Mouse (Mus musculus) right cerebral cortex, postnatal 36 days (tissue): Measurements from ENCODE around the gene Ppfibp1.

Source experiments
- DNase-seq, 2 experiments: peaks; one replicate each; pipeline ENCODE4 v3.0.0; 2022; ENCODE audit warnings: low spot score in 2 of 2, mixed read lengths in 1 of 2

Gene Ppfibp1

GRCm38 (mm10) chr6:146995878-146996277, 107.6 kb downstream of the Ppfibp1 start:
- no peak for DNase-seq

DNA sequence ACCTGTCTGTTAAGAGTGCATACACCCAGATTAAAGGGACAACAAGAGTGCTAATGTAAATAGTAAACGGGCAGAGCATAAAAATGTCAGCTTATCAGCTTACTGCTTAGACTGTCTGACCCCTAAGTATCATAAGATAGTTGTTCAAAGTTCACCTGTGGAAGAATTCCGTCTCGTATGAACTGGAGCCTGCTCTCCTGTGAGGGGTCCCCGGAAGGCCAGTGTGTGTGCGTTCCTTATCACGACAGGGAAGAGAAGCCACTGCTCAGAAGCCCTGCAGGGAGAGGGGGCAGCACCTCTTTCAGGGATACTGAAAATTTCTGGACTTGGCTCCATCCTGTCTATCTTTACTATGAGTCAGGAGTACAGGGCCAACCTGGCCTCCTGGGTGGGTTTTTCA, 108.7 kb downstream of the Ppfibp1 start:
- DNase-seq: no peak

DNA sequence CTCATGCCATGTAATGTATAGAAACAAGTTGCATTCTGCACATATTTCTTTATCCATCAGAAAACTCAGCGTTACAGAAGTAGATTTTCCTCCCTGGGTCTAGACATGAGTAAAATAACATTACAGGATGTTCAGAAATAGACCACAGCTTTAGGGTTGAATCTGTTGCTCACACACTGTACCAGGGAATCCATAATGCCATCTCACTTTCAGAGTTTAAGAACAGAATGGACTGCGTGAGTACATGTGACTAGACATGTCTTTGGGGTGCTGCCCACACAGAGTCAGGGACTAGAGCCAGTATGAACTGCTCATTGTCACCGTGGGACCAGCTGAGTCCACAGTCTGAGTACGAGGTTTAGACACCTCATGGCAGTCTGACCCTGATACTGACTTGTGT, 110.4 kb downstream of the Ppfibp1 start:
- no peak for DNase-seq

DNA sequence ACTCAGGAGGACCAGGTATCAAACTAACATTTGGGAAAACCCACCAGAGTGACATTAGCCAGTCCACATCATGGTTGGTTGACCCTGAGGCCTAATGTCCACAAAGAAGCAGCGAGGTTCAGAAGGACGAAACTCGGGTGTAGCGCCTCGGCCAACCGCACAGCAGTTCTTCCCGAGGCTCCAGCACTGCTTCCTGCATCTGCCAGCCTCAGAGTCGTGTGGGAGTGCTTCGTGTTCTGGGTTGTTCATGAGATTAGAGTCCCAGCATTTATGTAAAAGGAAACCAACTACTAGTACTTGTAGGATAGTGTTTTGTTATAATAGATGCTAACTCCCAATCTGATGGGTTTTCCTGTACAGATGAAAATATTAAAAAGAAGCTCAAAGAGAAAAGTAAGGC, 111.0 kb downstream of the Ppfibp1 start:
- DNase-seq: peak; percentile 30 to 67

DNA sequence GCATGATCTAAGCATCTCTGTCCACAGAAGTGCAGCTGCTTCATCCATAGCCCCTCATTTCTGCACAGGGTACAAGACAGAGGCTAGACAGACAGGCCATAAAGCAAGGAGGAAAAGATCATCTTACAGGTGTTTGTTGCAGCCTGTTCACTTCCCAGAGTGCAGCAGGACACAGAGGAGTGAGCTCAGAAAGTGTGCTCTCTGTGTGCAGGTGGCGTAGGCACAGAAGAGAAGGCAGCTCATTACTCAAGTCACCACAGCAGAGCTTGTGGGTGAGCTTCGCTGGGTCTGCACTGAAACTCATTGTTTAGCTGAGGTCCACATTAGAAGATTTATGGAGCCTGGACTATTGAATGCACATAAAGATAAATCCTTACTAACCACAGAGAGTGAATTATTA, 111.5 kb downstream of the Ppfibp1 start:
- no peak for DNase-seq

- DNase-seq: no peak
Measured at GRCm38 (mm10) chr6:147008148-147008547, 119.9 kb downstream of the Ppfibp1 start.

- no peak for DNase-seq
Measured at GRCm38 (mm10) chr6:147010358-147010757, 122.1 kb downstream of the Ppfibp1 start.

- DNase-seq: no peak
Measured at GRCm38 (mm10) chr6:147010811-147011520, 122.7 kb downstream of the Ppfibp1 start.

DNA sequence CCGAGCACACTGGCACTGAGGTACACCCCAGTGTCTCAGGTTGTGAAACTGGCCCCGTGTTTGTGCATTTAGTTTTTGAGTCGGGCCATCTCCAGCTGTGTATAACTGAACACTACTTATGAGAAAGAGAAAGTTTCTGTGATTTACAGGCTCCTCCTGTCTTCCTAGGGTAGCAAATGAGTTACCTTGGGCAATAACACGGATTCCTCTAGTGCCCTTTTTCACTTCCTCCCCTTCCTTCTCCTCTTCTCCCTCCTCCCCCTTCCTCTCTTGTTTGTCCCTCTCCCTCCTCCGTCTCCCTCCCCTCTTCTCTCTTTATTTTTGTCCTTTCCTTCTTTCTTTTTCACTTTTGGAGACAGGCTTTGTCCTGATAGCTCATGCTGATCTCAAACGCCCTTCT, 123.3 kb downstream of the Ppfibp1 start:
- no peak for DNase-seq

- no peak for DNase-seq
Measured at GRCm38 (mm10) chr6:147011977-147012376, 123.7 kb downstream of the Ppfibp1 start.

DNA sequence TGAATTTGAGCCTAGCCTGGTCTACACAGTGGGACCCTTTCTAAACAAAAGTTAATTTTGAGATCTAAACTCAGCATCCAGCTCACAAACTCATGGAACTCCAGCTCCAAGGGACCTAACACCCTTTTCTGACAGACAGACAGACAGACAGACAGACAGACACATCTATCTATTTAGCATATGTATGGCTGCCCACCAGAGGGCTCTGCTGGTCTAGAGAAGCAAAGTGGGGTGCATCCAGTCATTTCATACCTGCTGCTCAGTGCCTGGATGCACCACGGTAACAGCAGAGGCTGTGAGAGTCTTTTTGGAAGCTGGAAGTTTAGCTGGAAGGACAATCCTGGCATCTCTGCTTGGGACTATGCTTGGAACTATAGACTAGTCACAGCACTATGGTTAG, 125.3 kb downstream of the Ppfibp1 start:
- no peak for DNase-seq

- DNase-seq: no peak
Measured at GRCm38 (mm10) chr6:147017906-147018305, 129.6 kb downstream of the Ppfibp1 start.

- no peak for DNase-seq
Measured at GRCm38 (mm10) chr6:147018364-147018763, 130.1 kb downstream of the Ppfibp1 start.

GRCm38 (mm10) chr6:147021181-147021580, 132.9 kb downstream of the Ppfibp1 start:
- no peak for DNase-seq

DNA sequence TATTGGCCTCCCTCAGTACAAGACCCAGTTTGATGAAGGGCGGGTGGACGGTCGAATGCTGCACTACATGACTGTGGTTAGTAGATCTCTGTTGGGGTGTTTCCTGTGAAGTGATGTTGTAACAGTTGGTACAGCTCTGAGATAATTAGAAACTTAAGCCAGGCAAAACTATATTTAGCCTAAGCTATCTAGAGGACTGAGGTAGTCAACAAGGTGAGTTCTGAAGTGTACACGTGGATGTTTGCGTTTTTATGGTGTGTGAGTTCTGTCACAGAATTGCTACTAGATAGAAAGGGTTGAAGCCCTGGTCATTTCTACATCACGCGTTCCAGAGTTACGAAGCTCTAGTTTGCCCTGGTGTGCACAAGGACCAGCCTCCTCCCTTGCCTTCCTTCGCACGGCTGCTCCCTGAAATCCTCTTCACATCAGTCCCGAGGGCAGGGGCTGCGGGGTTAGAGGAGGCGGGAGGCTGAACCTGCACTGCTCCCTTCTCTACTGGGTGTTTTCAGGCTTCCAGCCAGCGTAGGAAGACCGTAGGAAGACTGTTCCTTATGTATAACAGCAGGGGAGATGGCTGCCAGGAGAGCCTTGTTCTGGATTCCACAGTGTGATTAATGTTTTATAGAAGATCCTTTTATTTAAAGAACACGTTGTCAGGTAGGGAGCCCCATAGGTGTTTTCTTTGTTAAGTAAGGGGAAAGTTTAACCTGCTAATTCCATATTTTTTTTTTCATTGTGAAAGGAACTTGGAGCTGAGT, 134.3 kb downstream of the Ppfibp1 start:
- DNase-seq: no peak

GRCm38 (mm10) chr6:147023133-147023395, 134.8 kb downstream of the Ppfibp1 start:
- DNase-seq: no peak

GRCm38 (mm10) chr6:147023568-147023967, 135.3 kb downstream of the Ppfibp1 start:
- no peak for DNase-seq

GRCm38 (mm10) chr6:147024761-147025160, 136.5 kb downstream of the Ppfibp1 start:
- DNase-seq: no peak

DNA sequence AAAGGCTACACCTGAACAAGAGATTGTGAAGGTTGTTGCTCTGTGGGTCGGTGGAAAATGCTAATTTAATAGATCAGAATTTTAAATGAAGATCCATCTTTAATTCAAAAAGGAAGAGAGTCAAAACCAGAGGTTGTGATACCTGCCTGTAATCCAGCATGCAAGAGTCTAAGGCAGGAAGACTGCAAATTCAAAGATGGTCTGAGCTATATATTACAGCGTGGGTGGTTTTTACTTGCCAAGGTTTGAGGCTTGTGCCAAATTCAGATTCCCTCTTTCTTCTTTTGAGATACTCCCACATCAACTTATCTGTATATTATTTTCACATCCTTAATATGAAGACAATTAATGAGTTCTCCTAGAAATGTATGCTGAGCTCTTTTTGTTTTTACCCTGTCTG, 140.1 kb downstream of the Ppfibp1 start:
- no peak for DNase-seq

- DNase-seq: no peak
Measured at GRCm38 (mm10) chr6:147029591-147029990, 141.3 kb downstream of the Ppfibp1 start.

DNA sequence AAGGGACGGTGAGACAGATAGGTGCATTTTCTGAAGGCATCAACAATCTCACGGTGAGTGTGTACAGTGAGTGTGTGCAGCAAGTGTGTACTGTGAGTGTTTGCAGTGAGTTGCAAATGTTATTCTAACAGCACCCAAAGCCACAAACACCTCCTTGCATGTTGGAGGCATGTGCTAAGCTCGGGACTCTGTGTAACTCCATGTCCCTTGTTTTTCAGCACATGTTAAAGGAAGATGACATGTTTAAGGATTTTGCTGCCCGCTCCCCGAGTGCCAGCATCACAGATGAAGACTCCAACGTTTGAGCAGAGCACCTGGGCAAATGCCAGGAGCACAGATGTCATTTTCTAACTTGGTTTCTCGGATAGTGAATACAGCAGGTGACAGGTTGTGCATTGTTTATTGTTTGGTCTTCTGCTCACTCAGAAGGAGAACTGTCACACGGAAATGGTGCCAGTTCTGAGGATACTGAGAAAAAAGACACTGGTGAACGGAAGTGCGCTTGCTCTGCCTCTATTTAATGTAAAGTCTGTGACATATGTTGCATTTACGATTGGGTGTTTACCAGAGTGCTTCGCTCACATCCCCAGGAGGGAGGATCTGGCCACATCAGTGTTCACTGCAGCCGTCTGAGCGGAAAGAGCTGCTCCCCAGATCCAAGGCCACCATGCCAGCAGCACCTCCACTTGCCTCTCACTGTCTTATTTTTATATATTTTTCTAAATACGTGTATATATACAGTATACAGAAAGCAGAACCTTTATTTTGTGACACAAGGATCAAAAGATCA, 142.0 kb downstream of the Ppfibp1 start:
- DNase-seq: no peak

DNA sequence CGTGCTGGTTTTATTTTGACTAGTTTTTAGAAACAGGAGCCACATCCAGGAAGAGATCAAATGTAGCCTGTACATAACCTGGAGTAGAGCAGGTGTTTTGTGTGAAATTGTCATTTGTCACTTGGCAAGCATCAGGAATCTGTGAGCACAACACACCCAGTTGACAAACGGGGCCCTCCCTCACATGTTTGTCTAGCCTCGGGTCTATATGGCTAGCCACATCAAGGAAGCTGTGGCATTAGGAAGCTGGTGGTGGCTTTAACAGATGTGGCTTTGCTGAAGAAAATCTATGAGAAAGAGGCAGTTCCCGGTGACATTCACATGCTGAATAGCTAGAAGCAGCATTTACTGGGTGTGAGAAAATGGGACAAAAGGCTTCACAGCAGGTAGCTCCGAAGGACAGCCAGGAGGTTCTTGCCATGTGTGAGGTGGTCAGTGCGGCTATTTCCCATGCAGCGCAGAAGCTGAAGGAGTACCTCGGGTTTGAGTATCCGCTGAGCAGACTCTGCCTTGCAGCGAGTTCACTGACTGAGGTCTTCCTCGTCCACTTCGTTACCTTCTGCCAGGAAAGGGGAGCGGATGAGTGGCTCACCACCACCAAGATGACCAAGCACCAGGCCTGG, 144.1 kb downstream of the Ppfibp1 start, which contains the start of gene Rep15:
Rep15 (plus strand) TSS at position 282 of the 623 bp plus-strand sequence.
- no peak for DNase-seq
